Mouse (Mus musculus) embryonic facial prominence, embryonic 14.5 days (tissue): ENCODE data around the gene Bcl7a. TPM values are rescaled to one million over a fixed set of nuclear protein-coding genes. Genes with fewer than 3 reads are reported as not detected.

Experiments used
- ATAC-seq: fragments of 200-750 bp; cut with Nextera tagmentation; 2 replicates; pipeline ENCODE4 v1.8.0; 2017; ENCODE audit warnings: low read depth, moderate number of reproducible peaks, moderate TSS enrichment
- DNase-seq: peaks from one replicate; pipeline ENCODE4 v3.0.0-alpha.2; 2015; ENCODE audit warnings: low spot score
- H3K27ac ChIP-seq: fragments of 300-500 bp; sonication (generic); replicated peaks from 2 replicates; pipeline ENCODE4 v1.5.1; 2014; ENCODE audit warnings: low read depth, mild to moderate bottlenecking, low read length, moderate library complexity
- H3K27me3 ChIP-seq: fragments of 300-500 bp; sonication (generic); replicated peaks from 2 replicates; pipeline ENCODE4 v1.6.1; 2014; ENCODE audit warnings: low read length; ENCODE audit not compliant: control insufficient read depth, insufficient read depth
- H3K36me3 ChIP-seq: fragments of 300-500 bp; sonication (generic); 2 replicates; pipeline ENCODE4 v1.6.1; 2014; ENCODE audit warnings: low read length, mixed read lengths; ENCODE audit not compliant: control insufficient read depth, insufficient read depth
- H3K4me1 ChIP-seq: fragments of 300-500 bp; sonication (generic); 2 replicates; pipeline ENCODE4 v1.6.1; 2014; ENCODE audit warnings: antibody characterized with exemption, low read length; ENCODE audit not compliant: control insufficient read depth, insufficient read depth
- H3K4me2 ChIP-seq: fragments of 300-500 bp; sonication (generic); 2 replicates; pipeline ENCODE4 v1.6.1; 2014; ENCODE audit warnings: low read depth, mild to moderate bottlenecking, low read length, moderate library complexity, mixed read lengths
- H3K4me3 ChIP-seq: fragments of 300-500 bp; sonication (generic); 2 replicates; pipeline ENCODE4 v1.5.1; 2014; ENCODE audit warnings: low read depth, mild to moderate bottlenecking, low read length
- H3K9ac ChIP-seq: fragments of 300-500 bp; sonication (generic); 2 replicates; pipeline ENCODE4 v1.6.1; 2014; ENCODE audit warnings: low read depth, mild to moderate bottlenecking, low read length, moderate library complexity, mixed read lengths
- H3K9me3 ChIP-seq: fragments of 300-500 bp; sonication (generic); 2 replicates; pipeline ENCODE4 v1.6.1; 2016; ENCODE audit warnings: low read length; ENCODE audit not compliant: control insufficient read depth
- whole genome bisulfite sequencing: fragments of 180-500 bp; shearing (Covaris S2); extraction: QIAGEN DNeasy Blood & Tissue Kit; methylation state at CpG from one replicate; pipeline ENCODE4 v1.1.7; 2014; 5-methylcytosine and 5-hydroxymethylcytosine counted together
- polyA plus RNA-seq: library from polyadenylated mRNA; unstranded; fragments of >200 nt; fragmentation: Nextera tagmentation; extraction: Ambion mirVana; gene quantifications from 2 replicates; pipeline ENCODE4 v1.2.1, GENCODE M21; 2014

Gene Bcl7a
- polyA plus RNA-seq, 1 experiment from 2014 or later, result 19.1 TPM

DNA sequence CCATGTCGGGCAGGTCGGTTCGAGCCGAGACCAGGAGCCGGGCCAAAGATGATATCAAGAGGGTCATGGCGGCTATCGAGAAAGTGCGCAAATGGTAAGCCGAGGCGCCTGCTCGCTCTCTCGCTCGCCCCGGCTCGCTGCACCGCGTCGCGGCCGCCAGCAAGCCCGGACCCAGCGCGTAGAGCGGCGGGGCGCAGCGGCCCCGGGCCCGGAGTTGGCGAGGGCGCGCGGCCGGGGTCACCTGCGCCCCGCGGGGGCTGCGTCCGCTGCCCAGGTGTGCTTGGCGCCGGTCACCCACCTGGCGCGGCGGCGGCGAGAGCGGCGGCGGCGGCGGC lies 961 bp downstream of the Bcl7a start:
- peak; percentile 28 for ATAC-seq
- WGBS, result 0% methylated on average over 10 of the region's 51 CpGs
- H3K27ac ChIP-seq, result peak overlapping the region; percentile 99

DNA sequence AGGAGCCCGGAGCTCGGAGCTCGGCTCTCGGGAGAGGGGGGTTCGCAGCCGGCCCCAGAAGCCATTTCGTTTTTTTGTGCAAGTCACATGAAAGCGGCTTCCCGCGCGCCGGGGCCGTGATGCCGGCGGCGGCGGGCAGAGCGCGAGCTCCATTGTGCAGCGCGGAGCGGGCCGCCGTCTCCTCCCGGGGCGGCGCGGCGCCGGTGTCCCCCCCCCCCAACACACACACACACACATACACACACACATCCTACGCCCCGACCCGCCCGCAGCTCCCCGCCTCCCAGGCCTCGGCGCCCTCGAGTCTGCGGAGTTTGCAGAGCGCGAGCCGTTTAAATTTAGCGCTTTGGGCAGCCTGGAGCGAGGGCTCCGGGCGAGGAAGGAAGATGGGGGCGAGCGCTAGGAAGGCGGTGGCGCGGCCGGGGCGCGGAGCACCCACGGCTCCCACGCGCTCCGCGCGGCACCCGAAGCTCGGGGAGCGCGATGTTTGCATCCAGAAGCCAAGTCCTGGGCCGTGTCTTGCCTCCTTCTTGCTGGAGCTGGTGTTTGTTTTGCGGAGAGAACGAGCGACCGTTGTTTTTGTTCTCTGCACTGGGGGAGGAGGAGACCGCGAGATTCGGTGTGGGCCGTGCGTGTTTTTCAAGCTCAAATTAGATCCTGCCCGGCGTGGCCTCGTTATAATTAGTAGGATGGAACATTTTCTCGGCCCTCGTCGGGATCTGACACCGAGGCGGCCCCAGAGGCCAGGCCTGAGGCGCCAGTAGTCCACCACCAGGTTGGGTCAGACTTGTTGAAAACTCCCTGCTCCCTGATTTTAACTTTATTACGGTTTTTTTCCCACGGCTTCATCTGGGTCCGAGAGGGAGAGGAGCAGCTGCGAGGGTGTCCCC lies 1.6 kb downstream of the Bcl7a start:
- Histone ChIP-seq H3K27ac (peak overlapping the region; percentile 99), H3K4me2 (peak overlapping the region; percentile 92), H3K27me3 (no peaks in the 10 kb centered on the region), H3K4me3 (peak overlapping the region; percentile 94), H3K36me3 (peaks cover 6% of the 10 kb centered on the region; the same call in 1 of the 2 replicates), H3K9ac (peak overlapping the region; percentile 95), H3K4me1 (peaks cover 19% of the 10 kb centered on the region), H3K9me3 (no peaks in the 10 kb centered on the region)
- WGBS, result under 1% methylated on average over 47 of the region's 87 CpGs
- ATAC-seq, result peak; percentile 41
- peak; percentile 80 for DNase-seq

More for the DNA sequence above, 961 bp downstream of the Bcl7a start:
- Histone ChIP-seq H3K9me3 (no peaks in the 10 kb centered on the region), H3K4me3 (peak overlapping the region; percentile 94), H3K27me3 (no peaks in the 10 kb centered on the region), H3K4me1 (peaks cover 19% of the 10 kb centered on the region), H3K9ac (peak overlapping the region; percentile 95), H3K36me3 (peaks cover 6% of the 10 kb centered on the region; the same call in 1 of the 2 replicates), H3K4me2 (peak overlapping the region; percentile 92)
- DNase-seq, result no peak

DNA sequence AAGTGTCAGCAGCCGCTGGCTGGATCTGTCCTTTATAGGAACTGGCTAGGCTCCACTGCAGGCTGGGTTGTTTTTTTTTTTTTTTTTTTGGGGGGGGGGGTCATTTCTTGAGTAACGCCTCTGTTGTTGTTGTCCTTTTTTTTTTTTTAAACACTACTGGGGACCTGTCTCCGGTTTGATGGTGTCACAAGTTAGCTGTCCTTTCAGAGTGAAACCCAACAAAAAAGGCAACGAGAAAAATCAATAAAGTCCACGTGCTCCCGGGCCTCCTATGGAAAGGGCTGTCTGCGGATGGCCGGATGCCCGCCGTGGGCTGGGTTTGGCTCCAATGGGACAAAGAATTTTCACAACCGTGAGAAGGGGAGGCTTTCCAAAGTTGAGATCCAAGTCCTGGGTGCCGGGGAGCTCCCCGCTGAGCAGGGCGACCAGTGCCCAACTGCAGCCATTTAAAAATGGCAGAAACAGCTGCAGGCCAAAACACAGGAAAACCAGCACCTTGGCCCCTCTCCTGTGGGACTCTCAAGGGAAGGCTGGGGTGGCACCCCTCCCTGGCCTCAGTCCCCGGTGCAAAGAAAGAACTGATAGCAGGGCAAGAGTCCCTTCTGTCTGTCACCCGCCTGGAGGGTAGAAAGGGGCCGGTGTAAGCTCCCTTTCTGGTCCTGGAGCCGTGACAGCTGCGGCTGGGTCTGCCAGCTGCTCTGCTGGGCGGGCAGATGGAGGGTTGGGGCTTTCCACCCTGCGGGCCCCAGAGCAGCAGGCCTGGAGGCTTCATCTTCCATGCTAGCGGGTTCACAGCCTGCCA lies 2.4 kb downstream of the Bcl7a start:
- peak; percentile 69 for ATAC-seq
- peaks cover 24% of the 10 kb centered on the region for H3K4me1 ChIP-seq
- WGBS, result under 1% methylated on average over 22 of the region's 22 CpGs

DNA sequence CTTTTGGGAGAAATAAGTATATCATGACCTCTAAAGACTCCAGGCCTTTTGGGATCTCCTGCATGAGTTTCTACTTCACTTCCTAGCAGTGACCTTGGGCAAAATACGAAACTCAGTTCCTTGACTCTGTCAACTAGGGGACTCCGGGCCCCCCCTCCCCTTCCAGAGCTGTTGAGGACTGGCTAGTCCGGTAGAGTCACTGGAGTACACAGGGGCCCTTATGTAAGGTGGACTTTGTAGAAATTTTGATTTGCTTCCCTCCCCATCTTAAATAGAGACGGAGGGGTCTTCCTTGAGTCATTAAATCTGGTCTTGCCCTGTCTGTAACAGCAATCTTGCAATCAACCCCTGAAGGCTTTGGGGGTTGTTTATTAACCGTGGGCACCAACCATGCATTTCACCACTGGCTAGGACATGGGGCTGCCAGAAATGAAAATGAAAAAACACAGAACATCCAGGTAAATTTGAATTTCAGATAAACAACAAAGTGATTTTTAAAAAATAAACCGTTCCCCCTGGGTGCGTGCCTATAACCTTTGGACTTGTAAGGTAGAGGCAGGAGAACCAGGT lies 3.2 kb downstream of the Bcl7a start:
- Histone ChIP-seq H3K27me3 (no peaks in the 10 kb centered on the region), H3K4me1 (peaks cover 24% of the 10 kb centered on the region), H3K4me3 (peak overlapping the region; percentile 94), H3K27ac (peak overlapping the region; percentile 99), H3K9me3 (no peaks in the 10 kb centered on the region), H3K36me3 (peaks cover 7% of the 10 kb centered on the region; the same call in 1 of the 2 replicates), H3K9ac (peak overlapping the region; percentile 95), H3K4me2 (peak overlapping the region; percentile 92)
- ATAC-seq, result no peak
- 51% methylated on average over 7 of the region's 7 CpGs for WGBS
- no peak for DNase-seq

More for the DNA sequence above, 2.4 kb downstream of the Bcl7a start:
- H3K9me3 ChIP-seq, result no peaks in the 10 kb centered on the region
- H3K9ac ChIP-seq, result peak overlapping the region; percentile 95
- H3K27ac ChIP-seq, result peak overlapping the region; percentile 99
- no peaks in the 10 kb centered on the region for H3K27me3 ChIP-seq
- H3K36me3 ChIP-seq, result peaks cover 6% of the 10 kb centered on the region; the same call in 1 of the 2 replicates
- H3K4me3 ChIP-seq, result peak overlapping the region; percentile 94
- H3K4me2 ChIP-seq, result peak overlapping the region; percentile 92
- peak; percentile 89 for DNase-seq

DNA sequence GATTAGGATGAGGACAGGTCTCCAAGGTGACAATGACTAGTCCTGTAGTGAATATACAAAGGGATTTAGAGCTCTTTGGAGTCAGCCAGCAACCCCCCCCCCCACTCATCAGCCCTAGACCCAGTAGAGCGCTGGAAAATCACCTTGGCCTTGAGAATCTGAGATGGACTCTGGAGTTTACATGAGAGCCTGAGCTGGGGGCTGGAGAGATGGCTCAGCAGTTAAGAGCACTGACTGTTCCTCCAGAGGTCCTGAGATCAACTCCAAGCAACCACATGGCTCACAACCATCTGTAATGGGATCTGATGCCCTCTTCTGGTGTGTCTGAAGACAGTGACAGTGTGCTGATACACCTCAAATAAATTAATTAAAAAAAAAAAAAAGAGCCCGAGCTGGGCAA lies 4.4 kb downstream of the Bcl7a start:
- H3K27ac ChIP-seq, result no peak overlapping the region
- WGBS, result 86% methylated on average over 2 of the region's 2 CpGs
- ATAC-seq (no peak), DNase-seq (no peak)
- no peaks in the 10 kb centered on the region for H3K27me3 ChIP-seq
- H3K4me2 ChIP-seq, result no peak overlapping the region
- H3K9me3 ChIP-seq, result no peaks in the 10 kb centered on the region
- H3K4me1 ChIP-seq, result peaks cover 24% of the 10 kb centered on the region
- H3K36me3 ChIP-seq, result peaks cover 12% of the 10 kb centered on the region; the same call in 1 of the 2 replicates
- H3K9ac ChIP-seq, result no peak overlapping the region
- H3K4me3 ChIP-seq, result no peak overlapping the region

DNA sequence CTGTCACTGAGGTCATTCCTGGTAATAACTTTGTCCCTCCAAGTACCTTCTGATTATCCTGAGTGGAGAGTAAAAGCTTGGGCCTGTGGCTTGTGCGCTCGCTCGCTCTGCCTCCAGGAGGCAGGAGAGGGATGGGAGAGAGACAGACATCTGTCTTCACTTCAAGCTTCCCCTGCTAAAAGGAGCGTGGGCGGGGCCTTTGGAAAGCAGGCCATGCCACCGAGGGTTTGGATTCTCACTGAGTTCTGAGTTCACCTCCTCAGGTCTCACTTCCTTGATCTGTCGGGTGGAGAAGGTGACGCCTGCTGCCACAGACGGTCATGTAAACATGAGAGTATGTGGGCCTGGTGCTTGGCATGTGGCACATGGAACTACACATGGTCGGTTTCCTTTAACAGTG lies 6.8 kb downstream of the Bcl7a start:
- 48% methylated on average over 10 of the region's 10 CpGs for WGBS
- H3K4me2 ChIP-seq, result no peak overlapping the region
- peaks cover 27% of the 10 kb centered on the region for H3K4me1 ChIP-seq
- H3K9ac ChIP-seq, result no peak overlapping the region
- peak; percentile 60 for DNase-seq
- H3K27me3 ChIP-seq, result no peaks in the 10 kb centered on the region
- 0 out of 2 replicates have a peak overlapping the region, but pooled peaks have one; percentile 15 for H3K27ac ChIP-seq
- no peak for ATAC-seq
- H3K9me3 ChIP-seq, result no peaks in the 10 kb centered on the region
- no peak overlapping the region for H3K4me3 ChIP-seq
- peaks cover 15% of the 10 kb centered on the region; the same call in 1 of the 2 replicates for H3K36me3 ChIP-seq

DNA sequence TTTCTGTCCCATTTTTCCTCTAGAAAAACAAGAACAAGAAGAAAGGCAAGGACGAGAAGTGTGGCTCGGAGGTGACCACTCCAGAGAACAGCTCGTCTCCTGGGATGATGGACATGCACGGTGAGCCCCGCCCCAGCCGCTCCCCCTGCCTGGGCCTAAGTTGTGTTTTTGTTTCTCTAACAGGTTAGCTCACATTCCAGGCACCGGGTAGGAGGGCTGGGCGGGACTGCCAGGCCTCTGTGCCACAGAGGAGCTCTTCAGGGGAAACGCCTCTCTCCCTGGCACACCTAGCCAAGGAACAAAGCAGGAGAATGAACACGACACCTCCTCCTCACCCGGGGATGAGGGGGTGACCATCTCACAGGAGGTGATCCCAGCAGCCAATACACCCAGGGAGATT lies 12.3 kb downstream of the Bcl7a start:
- Histone ChIP-seq H3K4me2 (peak overlapping the region; percentile 12; the same call in 1 of the 2 replicates), H3K4me3 (no peak overlapping the region), H3K27ac (peak overlapping the region; percentile 68), H3K36me3 (peaks cover 62% of the 10 kb centered on the region), H3K9ac (no peak overlapping the region), H3K4me1 (peaks cover 4% of the 10 kb centered on the region; the same call in 1 of the 2 replicates), H3K27me3 (no peaks in the 10 kb centered on the region), H3K9me3 (no peaks in the 10 kb centered on the region)
- peak; percentile 86 for ATAC-seq
- peak; percentile 83 for DNase-seq
- 74% methylated on average over 11 of the region's 11 CpGs for WGBS

DNA sequence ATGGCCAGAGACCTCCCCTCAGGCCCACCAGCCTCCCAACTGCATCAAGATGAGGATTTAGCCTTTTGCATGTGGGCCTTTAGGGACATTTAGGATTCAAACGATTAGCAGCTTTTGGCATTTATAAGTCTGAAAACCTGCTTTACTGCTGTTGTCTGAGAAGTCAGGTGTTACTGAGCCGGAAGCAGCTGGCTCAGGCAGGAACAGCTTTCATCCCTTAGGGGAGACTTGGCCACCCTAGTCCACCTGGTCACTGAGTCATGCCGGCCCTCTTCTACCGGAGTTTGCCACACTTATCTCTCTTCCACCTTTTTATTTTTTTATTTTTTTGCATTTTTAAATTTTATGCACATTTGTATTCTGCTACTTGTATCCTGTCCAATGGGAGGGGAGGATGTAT lies 13.6 kb downstream of the Bcl7a start:
- no peak overlapping the region for H3K4me3 ChIP-seq
- H3K9me3 ChIP-seq, result no peaks in the 10 kb centered on the region
- no peaks in the 10 kb centered on the region for H3K27me3 ChIP-seq
- peaks cover 69% of the 10 kb centered on the region for H3K36me3 ChIP-seq
- H3K9ac ChIP-seq, result no peak overlapping the region
- DNase-seq (no peak), ATAC-seq (no peak)
- H3K4me1 ChIP-seq, result peaks cover 4% of the 10 kb centered on the region; the same call in 1 of the 2 replicates
- no peak overlapping the region for H3K4me2 ChIP-seq
- no peak overlapping the region for H3K27ac ChIP-seq
- 82% methylated on average over 4 of the region's 4 CpGs for WGBS
